Mouse (Mus musculus) ES-E14 (cell line): ENCODE data around the gene Il10ra. TPM values are rescaled to one million over a fixed set of nuclear protein-coding genes. Genes with fewer than 3 reads are reported as not detected.

Experiments used
- DNase-seq: peaks from one replicate; pipeline ENCODE4 v3.0.0-alpha.2; 2013; ENCODE audit warnings: low read depth, low spot score
- H3K27ac ChIP-seq: 2 replicates; pipeline ENCODE4 v1.5.1; 2012; ENCODE audit warnings: low read depth, mild to moderate bottlenecking, low read length, moderate library complexity, mixed read lengths; ENCODE audit not compliant: poor library complexity, insufficient read depth, severe bottlenecking
- H3K36me3 ChIP-seq: 2 replicates; pipeline ENCODE4 v1.6.1; 2012; ENCODE audit warnings: mild to moderate bottlenecking, low read length, moderate library complexity, mixed read lengths; ENCODE audit not compliant: control insufficient read depth, poor library complexity, insufficient read depth, severe bottlenecking
- H3K4me1 ChIP-seq, 2 experiments: fragments of 150-350 bp in 1 of 2; sonication (generic) in 1 of 2; 2 replicates each; pipeline ENCODE4 v1.6.1; 2012; ENCODE audit warnings: low read length in 2 of 2, mild to moderate bottlenecking in 1 of 2, mixed read lengths in 1 of 2; ENCODE audit not compliant: control insufficient read depth in 2 of 2, insufficient read depth in 2 of 2, poor library complexity in 1 of 2
- H3K4me3 ChIP-seq, 2 experiments: fragments of 150-350 bp in 1 of 2; sonication (generic) in 1 of 2; 2 replicates each; pipeline ENCODE4 v1.5.1; 2012; ENCODE audit warnings: low read length in 2 of 2, low read depth in 1 of 2, mild to moderate bottlenecking in 1 of 2, mixed read lengths in 1 of 2; ENCODE audit not compliant: insufficient read depth in 1 of 2, poor library complexity in 1 of 2, severe bottlenecking in 1 of 2
- H3K9ac ChIP-seq: 2 replicates; pipeline ENCODE4 v1.6.1; 2012; ENCODE audit warnings: low read depth, mild to moderate bottlenecking, low read length, mixed read lengths; ENCODE audit not compliant: poor library complexity, insufficient read depth, severe bottlenecking
- H3K9me3 ChIP-seq: fragments of 150-350 bp; sonication (generic); 2 replicates; pipeline ENCODE4 v1.6.1; 2012; ENCODE audit warnings: low read depth, mild to moderate bottlenecking, low read length; ENCODE audit not compliant: control insufficient read depth, insufficient read depth
- CHD2 ChIP-seq: IDR thresholded peaks from 2 replicates; pipeline ENCODE4 v1.6.1; 2014; ENCODE audit warnings: mild to moderate bottlenecking, low read depth, low read length, inconsistent platforms
- HCFC1 ChIP-seq: IDR thresholded peaks from 2 replicates; pipeline ENCODE4 v1.6.1; 2012; ENCODE audit warnings: low read length, inconsistent platforms, borderline replicate concordance; ENCODE audit not compliant: insufficient read depth
- MAFK ChIP-seq: IDR thresholded peaks from 2 replicates; pipeline ENCODE4 v1.6.1; 2014; ENCODE audit warnings: mild to moderate bottlenecking, low read depth, low read length, inconsistent platforms; ENCODE audit not compliant: insufficient read depth
- ZC3H11A ChIP-seq: IDR thresholded peaks from 2 replicates; pipeline ENCODE4 v1.6.1; 2012; ENCODE audit warnings: low read depth, mild to moderate bottlenecking, inconsistent platforms, low read length, borderline replicate concordance
- ZNF384 ChIP-seq: IDR thresholded peaks from 2 replicates; pipeline ENCODE4 v1.6.1; 2012; ENCODE audit warnings: low read depth, low read length, inconsistent platforms
- in situ Hi-C, 2 experiments: fragments of 600-800 bp; cut with MboI; formaldehyde crosslinking; loops; one replicate each; pipeline ENCODE4 v1.15.1; 2025; ENCODE audit warnings: low sequenced_read_pairs in 2 of 2, inconsistent platforms in 1 of 2; ENCODE audit not compliant: unreplicated experiment in 2 of 2
- total RNA-seq: library from RNA; depleted of rRNA; stranded (reverse); fragments of 300-350 nt; gene quantifications from 2 replicates; pipeline ENCODE4 v1.2.3, GENCODE M21; 2012

The Il10ra gene
- total RNA-seq, 1 experiment = 0.13 TPM

DNA sequence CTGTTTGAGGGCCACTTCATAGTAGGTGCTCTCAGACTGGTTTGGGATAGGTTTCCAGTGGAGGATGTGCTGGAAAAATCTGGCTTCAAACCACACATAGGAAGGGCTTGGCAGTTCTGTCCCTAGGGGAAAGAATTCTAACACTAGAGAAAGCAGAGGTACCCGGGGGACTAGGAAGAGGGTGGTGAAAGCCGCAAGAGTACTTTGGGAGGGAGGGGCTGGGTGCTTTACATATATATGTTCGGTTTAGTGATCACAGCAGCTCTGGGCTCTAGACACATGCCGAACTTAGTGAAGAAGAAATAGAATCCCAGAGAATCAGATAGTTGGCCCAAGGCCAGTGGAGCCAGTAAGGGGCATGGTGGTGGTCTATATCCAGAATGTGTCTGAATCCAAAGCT, 1.9 kb downstream of the Il10ra start:
- Histone ChIP-seq H3K27ac (no peak overlapping the region), H3K4me3 (no peak overlapping the region), H3K9me3 (no peaks in the 10 kb centered on the region), H3K36me3 (no peaks in the 10 kb centered on the region), H3K9ac (no peak overlapping the region), H3K4me1 (no peaks in the 10 kb centered on the region; a peak in 1 of 4 replicates)
- no peak for DNase-seq
- no peak for TF ChIP-seq HCFC1
- TF ChIP-seq ZC3H11A = no peak
- no peak for TF ChIP-seq ZNF384
- in situ Hi-C loops = no loop called here

DNA sequence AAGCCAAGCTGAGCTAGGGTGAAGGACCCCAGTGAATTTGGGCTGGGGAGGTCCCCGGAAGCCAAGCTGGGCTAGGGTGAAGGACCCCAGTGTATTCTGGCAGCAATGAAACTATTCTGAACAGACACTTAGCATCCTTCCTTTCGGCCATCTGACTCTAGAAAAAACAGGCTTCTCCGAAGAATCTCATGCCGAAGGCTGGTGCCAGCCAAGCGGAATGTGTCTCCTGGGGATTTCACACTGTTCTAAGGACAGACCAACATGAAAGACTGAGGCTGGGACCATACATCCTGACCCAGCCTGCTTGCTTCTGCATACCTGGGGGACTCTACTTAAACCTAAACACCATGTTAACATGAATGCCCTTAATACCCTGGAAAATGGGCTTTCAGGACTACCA, 7.1 kb downstream of the Il10ra start:
- H3K9me3 ChIP-seq = no peaks in the 10 kb centered on the region
- no peaks in the 10 kb centered on the region for H3K36me3 ChIP-seq
- in situ Hi-C loops = no loop called here
- no peaks in the 10 kb centered on the region for H3K4me1 ChIP-seq
- H3K9ac ChIP-seq = no peak overlapping the region
- H3K4me3 ChIP-seq = no peak overlapping the region
- no peak overlapping the region for H3K27ac ChIP-seq
- no peak for DNase-seq
- no peak for TF ChIP-seq HCFC1
- no peak for TF ChIP-seq ZNF384
- TF ChIP-seq ZC3H11A = no peak
- TF ChIP-seq MAFK = no peak
- TF ChIP-seq CHD2 = no peak

DNA sequence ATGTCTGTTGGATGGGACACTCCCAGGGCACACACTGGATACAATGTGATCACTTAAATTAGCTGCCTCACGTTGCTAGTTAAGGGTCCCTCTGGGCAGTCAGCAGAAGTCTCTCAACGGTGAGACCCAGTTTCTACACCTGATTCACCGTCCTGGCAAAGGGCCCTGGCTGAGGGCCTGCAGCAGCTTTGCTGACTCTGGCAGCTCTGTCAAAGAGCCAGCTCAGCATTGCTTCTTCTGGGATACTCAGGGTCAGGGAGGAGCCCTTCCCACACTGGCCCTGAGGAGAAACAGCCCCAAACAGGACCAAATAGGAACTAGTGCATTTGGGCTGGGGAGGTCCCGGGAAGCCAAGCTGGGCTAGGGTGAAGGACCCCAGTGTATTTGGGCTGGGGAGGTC, 7.5 kb downstream of the Il10ra start:
- H3K36me3 ChIP-seq = no peaks in the 10 kb centered on the region
- in situ Hi-C loops = no loop called here
- DNase-seq = no peak
- H3K4me1 ChIP-seq = no peaks in the 10 kb centered on the region
- no peak overlapping the region for H3K9ac ChIP-seq
- no peak for TF ChIP-seq ZNF384
- no peak for TF ChIP-seq MAFK
- TF ChIP-seq HCFC1 = no peak
- TF ChIP-seq CHD2 = no peak
- TF ChIP-seq ZC3H11A = no peak
- H3K9me3 ChIP-seq = no peaks in the 10 kb centered on the region
- no peak overlapping the region for H3K27ac ChIP-seq
- no peak overlapping the region for H3K4me3 ChIP-seq

- no peaks in the 10 kb centered on the region for H3K4me1 ChIP-seq
- no peak overlapping the region for H3K9ac ChIP-seq
- no peaks in the 10 kb centered on the region for H3K36me3 ChIP-seq
- H3K4me3 ChIP-seq = no peak overlapping the region
- H3K27ac ChIP-seq = no peak overlapping the region
- no peaks in the 10 kb centered on the region for H3K9me3 ChIP-seq
- DNase-seq = no peak
- no peak for TF ChIP-seq MAFK
- TF ChIP-seq CHD2 = no peak
- TF ChIP-seq HCFC1 = no peak
- no peak for TF ChIP-seq ZNF384
- no peak for TF ChIP-seq ZC3H11A
- in situ Hi-C loops = no loop called here
These were observed 9.9 kb downstream of the Il10ra start for GRCm38 (mm10) chr9:45259065-45259464.

- in situ Hi-C loops = no loop called here
- Histone ChIP-seq H3K4me1 (no peaks in the 10 kb centered on the region), H3K36me3 (no peaks in the 10 kb centered on the region), H3K9me3 (no peaks in the 10 kb centered on the region), H3K9ac (no peak overlapping the region), H3K4me3 (no peak overlapping the region), H3K27ac (no peak overlapping the region)
- no peak for DNase-seq
- TF ChIP-seq ZNF384 (no peak), MAFK (no peak), ZC3H11A (no peak), CHD2 (no peak), HCFC1 (no peak)
These were observed 13.0 kb downstream of the Il10ra start for GRCm38 (mm10) chr9:45255967-45256366.
